Mouse (Mus musculus) kidney, adult 2 months (tissue): ENCODE measurements at regions not wholly inside any gene's neighbourhood (a gene's known extent, or its start where the extent isn't known, plus 50 kb on each side); places are given as distances from the start of the nearest gene placed in this dataset.

Experiments
- DNase-seq: peaks from one replicate; pipeline ENCODE4 v3.0.0; 2021
- H3K27ac ChIP-seq: fragments of 200-500 bp; 2 replicates; pipeline ENCODE4 v1.5.1; 2012; ENCODE audit warnings: low read depth, low read length, control low read depth, inconsistent platforms; ENCODE audit not compliant: insufficient read depth
- H3K27me3 ChIP-seq: fragments of 200-500 bp; replicated peaks from 2 replicates; pipeline ENCODE4 v1.6.1; 2012; ENCODE audit warnings: mild to moderate bottlenecking, moderate library complexity, low read length, inconsistent platforms; ENCODE audit not compliant: control insufficient read depth, insufficient read depth
- H3K36me3 ChIP-seq: fragments of 200-500 bp; 2 replicates; pipeline ENCODE4 v1.6.1; 2012; ENCODE audit warnings: mild to moderate bottlenecking, moderate library complexity, low read length, inconsistent platforms; ENCODE audit not compliant: control insufficient read depth, insufficient read depth
- H3K4me1 ChIP-seq: fragments of 200-500 bp; 2 replicates; pipeline ENCODE4 v1.6.1; 2011; ENCODE audit warnings: low read length; ENCODE audit not compliant: control insufficient read depth, insufficient read depth
- H3K4me3 ChIP-seq: fragments of 200-500 bp; 2 replicates; pipeline ENCODE4 v1.5.1; 2011; ENCODE audit warnings: mild to moderate bottlenecking, low read depth, low read length, control low read depth; ENCODE audit not compliant: insufficient read depth
- CTCF ChIP-seq: fragments of 200-500 bp; conservative IDR thresholded peaks from 2 replicates; pipeline ENCODE4 v1.5.1; 2011; ENCODE audit warnings: low read depth, mild to moderate bottlenecking, control low read depth, low read length, moderate library complexity, mixed read lengths; ENCODE audit not compliant: insufficient read depth, insufficient read length
- POLR2A ChIP-seq: fragments of 200-500 bp; IDR thresholded peaks from one replicate; pipeline ENCODE4 v1.6.1; 2011; ENCODE audit warnings: low read depth, low read length, control low read depth
- WGBS: fragments of 180-500 bp; shearing (Covaris S2); methylation state at CpG from one replicate; pipeline ENCODE4 v1.1.7; 2018; 5-methylcytosine and 5-hydroxymethylcytosine counted together

- no peak overlapping the region for H3K4me3 ChIP-seq
- WGBS: 84% methylated on average over 4 of the region's 4 CpGs
- no peak overlapping the region for H3K27ac ChIP-seq
- no peaks in the 10 kb centered on the region for H3K4me1 ChIP-seq
- H3K27me3 ChIP-seq: no peaks in the 10 kb centered on the region
- no peaks in the 10 kb centered on the region for H3K36me3 ChIP-seq
- no peak for DNase-seq
- TF ChIP-seq CTCF: no peak
- no peak for TF ChIP-seq POLR2A
These were observed 75.1 kb upstream of the Cxcr4 start for GRCm38 (mm10) chr1:128667121-128667762.

- Histone ChIP-seq H3K4me3 (no peak overlapping the region), H3K4me1 (no peaks in the 10 kb centered on the region), H3K36me3 (no peaks in the 10 kb centered on the region), H3K27ac (no peak overlapping the region), H3K27me3 (no peaks in the 10 kb centered on the region)
- no peak for DNase-seq
- 91% methylated on average over 2 of the region's 2 CpGs for WGBS
- TF ChIP-seq POLR2A (no peak), CTCF (no peak)
These were observed 71.1 kb upstream of the Cxcr4 start for GRCm38 (mm10) chr1:128663207-128663606.

- Histone ChIP-seq H3K27ac (no peak overlapping the region), H3K4me3 (no peak overlapping the region), H3K4me1 (no peaks in the 10 kb centered on the region), H3K36me3 (no peaks in the 10 kb centered on the region), H3K27me3 (no peaks in the 10 kb centered on the region)
- TF ChIP-seq CTCF (no peak), POLR2A (no peak)
- 93% methylated on average over 1 of the region's 1 CpGs for WGBS
- no peak for DNase-seq
These were observed 67.8 kb upstream of the Cxcr4 start for GRCm38 (mm10) chr1:128659857-128660256.

- no peak overlapping the region for H3K4me3 ChIP-seq
- no peak for DNase-seq
- H3K27me3 ChIP-seq: no peaks in the 10 kb centered on the region
- WGBS: 44% methylated on average over 2 of the region's 2 CpGs
- H3K36me3 ChIP-seq: no peaks in the 10 kb centered on the region
- no peak overlapping the region for H3K27ac ChIP-seq
- H3K4me1 ChIP-seq: no peaks in the 10 kb centered on the region
- no peak for TF ChIP-seq POLR2A
- TF ChIP-seq CTCF: no peak
These were observed 66.7 kb upstream of the Cxcr4 start for GRCm38 (mm10) chr1:128658802-128659201.

- H3K4me1 ChIP-seq: 0 out of 2 replicates have a peak, but pooled peaks cover 5% of the 10 kb centered on the region
- TF ChIP-seq CTCF (no peak), POLR2A (no peak)
- no peaks in the 10 kb centered on the region for H3K27me3 ChIP-seq
- H3K4me3 ChIP-seq: no peak overlapping the region
- WGBS: 76% methylated on average over 5 of the region's 5 CpGs
- H3K36me3 ChIP-seq: no peaks in the 10 kb centered on the region
- no peak for DNase-seq
- H3K27ac ChIP-seq: no peak overlapping the region
These were observed 62.2 kb upstream of the Cxcr4 start for GRCm38 (mm10) chr1:128654099-128654862.

GRCm38 (mm10) chr1:128650596-128650995 lies 58.5 kb upstream of the Cxcr4 start:
- TF ChIP-seq POLR2A (no peak), CTCF (no peak)
- H3K4me1 ChIP-seq: 0 out of 2 replicates have a peak, but pooled peaks cover 5% of the 10 kb centered on the region
- no peaks in the 10 kb centered on the region for H3K36me3 ChIP-seq
- no peaks in the 10 kb centered on the region for H3K27me3 ChIP-seq
- 89% methylated on average over 2 of the region's 2 CpGs for WGBS
- no peak overlapping the region for H3K4me3 ChIP-seq
- no peak for DNase-seq
- H3K27ac ChIP-seq: no peak overlapping the region

GRCm38 (mm10) chr1:128649490-128650178 lies 57.5 kb upstream of the Cxcr4 start:
- WGBS: 82% methylated on average over 13 of the region's 13 CpGs
- Histone ChIP-seq H3K27me3 (no peaks in the 10 kb centered on the region), H3K4me3 (no peak overlapping the region), H3K27ac (no peak overlapping the region), H3K4me1 (0 out of 2 replicates have a peak, but pooled peaks cover 5% of the 10 kb centered on the region), H3K36me3 (no peaks in the 10 kb centered on the region)
- TF ChIP-seq POLR2A (no peak), CTCF (no peak)
- DNase-seq: no peak
